Mouse (Mus musculus) limb, embryonic 12.5 days (tissue): ENCODE data around the gene Ino80d. TPM values are rescaled to one million over a fixed set of nuclear protein-coding genes. Genes with fewer than 3 reads are reported as not detected.

Experiments used
- ATAC-seq: fragments of 200-750 bp; cut with Nextera tagmentation; 2 replicates; pipeline ENCODE4 v1.8.0; 2017; ENCODE audit warnings: low read depth, moderate TSS enrichment; ENCODE audit not compliant: insufficient number of reproducible peaks, insufficient read depth, low FRiP score, low TSS enrichment
- H3K27ac ChIP-seq: fragments of 300-500 bp; sonication (generic); 2 replicates; pipeline ENCODE4 v1.5.1; 2016; ENCODE audit warnings: mild to moderate bottlenecking, moderate library complexity
- H3K27me3 ChIP-seq: fragments of 300-500 bp; sonication (generic); 2 replicates; pipeline ENCODE4 v1.6.1; 2016; ENCODE audit warnings: mild to moderate bottlenecking, moderate library complexity
- H3K36me3 ChIP-seq: fragments of 300-500 bp; sonication (generic); 2 replicates; pipeline ENCODE4 v1.6.1; 2016; ENCODE audit warnings: mild to moderate bottlenecking, moderate library complexity
- H3K4me1 ChIP-seq: fragments of 300-500 bp; sonication (generic); replicated peaks from 2 replicates; pipeline ENCODE4 v1.6.1; 2016
- H3K4me2 ChIP-seq: fragments of 300-500 bp; sonication (generic); 2 replicates; pipeline ENCODE4 v1.6.1; 2016; ENCODE audit warnings: mild to moderate bottlenecking, moderate library complexity
- H3K4me3 ChIP-seq: fragments of 300-500 bp; sonication (generic); replicated peaks from 2 replicates; pipeline ENCODE4 v1.5.1; 2016; ENCODE audit warnings: mild to moderate bottlenecking
- H3K9ac ChIP-seq: fragments of 300-500 bp; sonication (generic); replicated peaks from 2 replicates; pipeline ENCODE4 v1.6.1; 2016; ENCODE audit warnings: mild to moderate bottlenecking, moderate library complexity
- H3K9me3 ChIP-seq: fragments of 300-500 bp; sonication (generic); 2 replicates; pipeline ENCODE4 v1.6.1; 2016; ENCODE audit warnings: mild to moderate bottlenecking, moderate library complexity
- WGBS: fragments of 180-500 bp; shearing (Covaris S2); methylation state at CpG from one replicate; pipeline ENCODE4 v1.1.7; 2016; 5-methylcytosine and 5-hydroxymethylcytosine counted together
- polyA plus RNA-seq: library from polyadenylated mRNA; unstranded; fragments of >200 nt; fragmentation: Nextera tagmentation; extraction: Ambion mirVana; gene quantifications from 2 replicates; pipeline ENCODE4 v1.2.1, GENCODE M21; 2016

The Ino80d gene
- polyA plus RNA-seq, 1 experiment from 2014 or later = 9.9 TPM

DNA sequence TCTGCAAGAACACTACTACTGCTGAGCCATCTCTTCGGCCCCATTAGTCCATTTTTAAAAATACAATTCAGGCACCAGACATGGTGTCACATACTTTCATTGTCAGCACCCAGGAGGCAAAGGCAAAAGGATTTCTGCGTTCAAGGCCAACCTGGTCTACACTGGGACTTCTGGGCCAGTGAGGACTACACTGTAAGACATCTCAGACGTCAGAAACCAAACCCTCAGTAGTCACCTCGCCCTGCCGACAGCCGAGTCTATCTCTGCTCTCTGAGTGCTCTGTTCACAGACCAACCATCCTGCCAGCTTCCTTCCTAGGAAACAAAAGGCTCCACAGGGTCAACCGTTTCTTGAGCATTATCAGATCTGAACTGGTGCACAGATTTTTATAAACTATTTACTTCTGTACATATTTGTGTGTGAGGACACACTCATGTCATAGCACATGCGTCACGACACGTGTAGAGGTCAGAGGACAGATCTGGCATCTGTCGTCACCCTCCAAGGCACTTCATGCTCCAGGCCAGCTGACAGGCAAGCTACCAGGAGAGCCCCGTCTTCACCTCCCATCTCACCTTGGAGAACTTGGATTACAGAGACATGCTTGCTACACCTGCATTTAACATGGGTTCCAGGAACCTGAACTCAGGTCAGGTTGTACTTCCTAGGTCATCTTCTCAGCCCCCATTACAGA, 11.6 kb downstream of the Ino80d start:
- Histone ChIP-seq H3K9ac (no peak overlapping the region), H3K27ac (no peak overlapping the region), H3K27me3 (no peaks in the 10 kb centered on the region), H3K36me3 (peaks cover 72% of the 10 kb centered on the region), H3K4me2 (no peak overlapping the region), H3K4me1 (no peaks in the 10 kb centered on the region), H3K4me3 (no peak overlapping the region), H3K9me3 (no peaks in the 10 kb centered on the region)
- WGBS = 91% methylated on average over 12 of the region's 12 CpGs
- no peak for ATAC-seq

- Histone ChIP-seq H3K4me3 (no peak overlapping the region), H3K27ac (no peak overlapping the region), H3K4me2 (no peak overlapping the region), H3K9me3 (no peaks in the 10 kb centered on the region), H3K36me3 (peaks cover 88% of the 10 kb centered on the region), H3K27me3 (no peaks in the 10 kb centered on the region), H3K9ac (no peak overlapping the region), H3K4me1 (no peaks in the 10 kb centered on the region)
- WGBS = 92% methylated on average over 8 of the region's 8 CpGs
- ATAC-seq = no peak
These were observed 14.3 kb downstream of the Ino80d start for GRCm38 (mm10) chr1:63100196-63100595.

GRCm38 (mm10) chr1:63098831-63099230, 15.6 kb downstream of the Ino80d start:
- H3K27ac ChIP-seq = no peak overlapping the region
- H3K4me2 ChIP-seq = no peak overlapping the region
- 85% methylated on average over 4 of the region's 4 CpGs for WGBS
- no peak overlapping the region for H3K4me3 ChIP-seq
- no peaks in the 10 kb centered on the region for H3K27me3 ChIP-seq
- H3K4me1 ChIP-seq = no peaks in the 10 kb centered on the region
- H3K9ac ChIP-seq = no peak overlapping the region
- H3K36me3 ChIP-seq = peaks cover 92% of the 10 kb centered on the region
- ATAC-seq = no peak
- no peaks in the 10 kb centered on the region for H3K9me3 ChIP-seq

- Histone ChIP-seq H3K36me3 (peaks cover 90% of the 10 kb centered on the region), H3K9ac (no peak overlapping the region), H3K4me1 (no peaks in the 10 kb centered on the region), H3K27ac (no peak overlapping the region), H3K27me3 (no peaks in the 10 kb centered on the region), H3K4me2 (no peak overlapping the region), H3K9me3 (no peaks in the 10 kb centered on the region), H3K4me3 (no peak overlapping the region)
- no peak for ATAC-seq
- 86% methylated on average over 5 of the region's 5 CpGs for WGBS
These were observed 18.4 kb downstream of the Ino80d start for GRCm38 (mm10) chr1:63096071-63096470.

- H3K9me3 ChIP-seq = no peaks in the 10 kb centered on the region
- H3K27ac ChIP-seq = no peak overlapping the region
- ATAC-seq = no peak
- no peak overlapping the region for H3K4me3 ChIP-seq
- WGBS = 88% methylated on average over 5 of the region's 5 CpGs
- H3K27me3 ChIP-seq = no peaks in the 10 kb centered on the region
- H3K36me3 ChIP-seq = peaks cover 89% of the 10 kb centered on the region
- H3K4me1 ChIP-seq = no peaks in the 10 kb centered on the region
- no peak overlapping the region for H3K4me2 ChIP-seq
- H3K9ac ChIP-seq = no peak overlapping the region
These were observed 24.7 kb downstream of the Ino80d start for GRCm38 (mm10) chr1:63089795-63090194.

DNA sequence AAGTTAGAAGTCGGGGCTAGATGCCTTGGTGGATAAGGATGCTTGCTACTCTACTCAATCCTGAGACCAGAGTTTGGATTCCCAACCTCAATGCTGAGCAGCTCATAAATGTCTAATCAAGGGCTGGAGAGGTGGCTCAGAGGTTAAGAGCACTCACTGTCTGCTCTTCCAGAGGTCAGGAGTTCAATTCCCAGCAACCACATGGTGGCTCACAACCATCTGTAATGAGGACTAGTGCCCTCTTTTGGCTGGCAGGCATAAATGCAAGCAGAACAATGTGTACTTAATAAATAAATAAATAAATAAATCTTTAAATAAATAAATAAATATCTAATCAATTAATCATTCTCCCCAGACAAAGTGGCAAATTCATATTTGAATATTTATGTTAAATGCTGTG, 25.9 kb downstream of the Ino80d start:
- WGBS = 92% methylated on average over 1 of the region's 1 CpGs
- Histone ChIP-seq H3K4me3 (no peak overlapping the region), H3K27me3 (no peaks in the 10 kb centered on the region), H3K4me2 (no peak overlapping the region), H3K4me1 (no peaks in the 10 kb centered on the region), H3K27ac (no peak overlapping the region), H3K9me3 (no peaks in the 10 kb centered on the region), H3K9ac (no peak overlapping the region), H3K36me3 (peaks cover 88% of the 10 kb centered on the region)
- ATAC-seq = no peak

DNA sequence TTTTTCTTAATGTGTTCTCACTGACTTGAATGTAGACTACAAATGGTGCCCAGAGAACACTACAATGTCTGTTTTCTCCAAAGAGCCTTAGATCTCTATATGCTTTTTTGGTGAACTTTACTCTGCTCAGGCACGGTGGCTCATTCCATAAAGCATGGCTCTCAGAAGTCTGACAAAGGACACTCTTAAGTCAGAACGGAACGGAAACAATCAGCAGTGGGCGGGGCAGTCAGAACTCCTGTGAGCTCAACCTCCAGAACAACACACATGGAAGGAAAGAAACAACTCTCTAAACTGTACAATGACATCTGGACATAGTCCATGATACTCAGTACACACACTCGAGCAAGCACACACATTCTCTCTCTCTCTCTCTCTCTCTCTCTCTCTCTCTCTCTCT, 34.2 kb downstream of the Ino80d start:
- no peaks in the 10 kb centered on the region for H3K4me1 ChIP-seq
- no peaks in the 10 kb centered on the region for H3K9me3 ChIP-seq
- H3K9ac ChIP-seq = no peak overlapping the region
- no peak for ATAC-seq
- H3K27ac ChIP-seq = no peak overlapping the region
- no peak overlapping the region for H3K4me3 ChIP-seq
- H3K27me3 ChIP-seq = no peaks in the 10 kb centered on the region
- H3K4me2 ChIP-seq = no peak overlapping the region
- 84% methylated on average over 5 of the region's 5 CpGs for WGBS
- peaks cover 70% of the 10 kb centered on the region for H3K36me3 ChIP-seq

DNA sequence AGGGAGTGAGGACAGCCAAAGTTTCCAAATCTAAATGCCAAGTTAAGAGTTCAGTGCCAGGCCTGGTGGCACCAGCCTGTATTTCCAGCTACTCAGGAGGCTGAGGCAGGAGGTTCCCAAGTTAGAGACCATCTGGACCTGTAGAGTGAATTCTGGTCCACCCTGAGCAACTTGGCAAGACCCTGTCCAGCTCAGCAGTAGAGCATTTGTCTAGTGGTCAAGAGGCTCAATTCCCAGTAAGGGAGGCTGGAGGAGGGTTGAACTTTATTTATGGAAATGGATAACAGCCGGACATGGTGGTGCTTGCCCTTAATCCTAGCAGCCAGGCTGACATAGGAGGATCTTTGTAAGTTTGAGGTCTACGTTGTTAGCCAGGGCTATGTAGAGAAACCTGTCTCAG, 38.1 kb downstream of the Ino80d start:
- 89% methylated on average over 2 of the region's 2 CpGs for WGBS
- no peak overlapping the region for H3K9ac ChIP-seq
- no peaks in the 10 kb centered on the region for H3K27me3 ChIP-seq
- no peak for ATAC-seq
- H3K4me1 ChIP-seq = no peaks in the 10 kb centered on the region
- H3K4me2 ChIP-seq = no peak overlapping the region
- peaks cover 88% of the 10 kb centered on the region for H3K36me3 ChIP-seq
- H3K4me3 ChIP-seq = no peak overlapping the region
- H3K9me3 ChIP-seq = no peaks in the 10 kb centered on the region
- no peak overlapping the region for H3K27ac ChIP-seq

GRCm38 (mm10) chr1:63071379-63071778, 43.1 kb downstream of the Ino80d start:
- Histone ChIP-seq H3K9me3 (no peaks in the 10 kb centered on the region), H3K36me3 (peaks cover 96% of the 10 kb centered on the region), H3K27me3 (no peaks in the 10 kb centered on the region), H3K4me2 (no peak overlapping the region), H3K4me1 (no peaks in the 10 kb centered on the region), H3K4me3 (no peak overlapping the region), H3K27ac (no peak overlapping the region), H3K9ac (no peak overlapping the region)
- 88% methylated on average over 1 of the region's 1 CpGs for WGBS
- no peak for ATAC-seq

- ATAC-seq = no peak
- Histone ChIP-seq H3K36me3 (peaks cover 81% of the 10 kb centered on the region), H3K4me1 (no peaks in the 10 kb centered on the region), H3K27ac (no peak overlapping the region), H3K4me3 (no peak overlapping the region), H3K9me3 (no peaks in the 10 kb centered on the region), H3K4me2 (no peak overlapping the region), H3K27me3 (no peaks in the 10 kb centered on the region), H3K9ac (no peak overlapping the region)
- WGBS = 78% methylated on average over 12 of the region's 12 CpGs
These were observed 56.1 kb downstream of the Ino80d start for GRCm38 (mm10) chr1:63058361-63058760.

GRCm38 (mm10) chr1:63057849-63058248, 56.6 kb downstream of the Ino80d start:
- H3K36me3 ChIP-seq = peaks cover 81% of the 10 kb centered on the region
- no peaks in the 10 kb centered on the region for H3K9me3 ChIP-seq
- WGBS = 89% methylated on average over 11 of the region's 11 CpGs
- ATAC-seq = no peak
- H3K27ac ChIP-seq = no peak overlapping the region
- H3K4me3 ChIP-seq = no peak overlapping the region
- H3K27me3 ChIP-seq = no peaks in the 10 kb centered on the region
- H3K4me1 ChIP-seq = no peaks in the 10 kb centered on the region
- no peak overlapping the region for H3K4me2 ChIP-seq
- no peak overlapping the region for H3K9ac ChIP-seq

DNA sequence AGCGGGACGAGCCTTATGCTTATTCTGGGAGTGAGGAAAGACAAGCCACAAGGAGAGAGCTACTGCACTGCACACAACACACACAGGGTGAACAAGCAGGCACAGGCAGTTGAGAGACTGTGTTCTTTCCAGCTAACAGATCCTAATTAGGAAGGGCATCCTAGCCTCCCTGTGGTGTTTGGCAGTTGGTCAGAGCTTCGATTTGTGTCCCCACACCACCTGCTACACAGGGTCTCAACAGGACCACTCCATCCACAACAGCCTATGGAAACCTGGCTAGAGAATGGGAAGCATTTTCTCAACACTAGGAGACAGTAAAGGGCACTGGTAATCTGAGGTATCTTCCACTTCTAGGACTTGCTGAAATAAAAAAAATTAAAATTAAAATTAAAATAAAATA, 57.1 kb downstream of the Ino80d start:
- H3K4me1 ChIP-seq = no peaks in the 10 kb centered on the region
- no peak overlapping the region for H3K9ac ChIP-seq
- no peaks in the 10 kb centered on the region for H3K9me3 ChIP-seq
- no peak overlapping the region for H3K27ac ChIP-seq
- ATAC-seq = no peak
- H3K36me3 ChIP-seq = peaks cover 82% of the 10 kb centered on the region
- no peak overlapping the region for H3K4me2 ChIP-seq
- H3K27me3 ChIP-seq = no peaks in the 10 kb centered on the region
- 89% methylated on average over 3 of the region's 3 CpGs for WGBS
- no peak overlapping the region for H3K4me3 ChIP-seq
